Mouse (Mus musculus) liver, embryonic 14.5 days (tissue): ENCODE measurements around the gene Dcdc2a. TPM values are rescaled to one million over a fixed set of nuclear protein-coding genes. Genes with fewer than 3 reads are reported as not detected.

Source experiments
- ATAC-seq: fragments of 200-750 bp; cut with Nextera tagmentation; 2 replicates; pipeline ENCODE4 v1.8.0; 2017; ENCODE audit warnings: moderate number of reproducible peaks, mild to moderate bottlenecking, moderate library complexity; ENCODE audit not compliant: insufficient read depth
- DNase-seq, 3 experiments: peaks; one replicate each; pipeline ENCODE4 v3.0.0-alpha.2; 2012 to 2013; ENCODE audit warnings: low read depth in 3 of 3, low spot score in 3 of 3
- H3K27ac ChIP-seq: fragments of 300-500 bp; sonication (generic); 2 replicates; pipeline ENCODE4 v1.5.1; 2014; ENCODE audit warnings: moderate library complexity, mild to moderate bottlenecking, control low read depth, inconsistent platforms
- H3K27me3 ChIP-seq: fragments of 300-500 bp; sonication (generic); 2 replicates; pipeline ENCODE4 v1.6.1; 2014; ENCODE audit warnings: mild to moderate bottlenecking, low read length, moderate library complexity; ENCODE audit not compliant: control insufficient read depth, insufficient read depth
- H3K36me3 ChIP-seq: fragments of 300-500 bp; sonication (generic); replicated peaks from 2 replicates; pipeline ENCODE4 v1.6.1; 2014; ENCODE audit warnings: low read depth; ENCODE audit not compliant: control insufficient read depth, insufficient read depth
- H3K4me1 ChIP-seq, 2 experiments: fragments of 200-500 bp in 1 of 2; fragments of 300-500 bp in 1 of 2; sonication (generic) in 1 of 2; replicated peaks; 2 replicates each; pipeline ENCODE4 v1.6.1; 2012 to 2014; ENCODE audit warnings: antibody characterized with exemption in 1 of 2, inconsistent platforms in 1 of 2, low read length in 1 of 2; ENCODE audit not compliant: control insufficient read depth in 2 of 2, insufficient read depth in 2 of 2
- H3K4me2 ChIP-seq: fragments of 300-500 bp; sonication (generic); 2 replicates; pipeline ENCODE4 v1.6.1; 2014; ENCODE audit warnings: low read depth, mild to moderate bottlenecking, control low read depth, moderate library complexity
- H3K4me3 ChIP-seq, 2 experiments: fragments of 200-500 bp in 1 of 2; fragments of 300-500 bp in 1 of 2; sonication (generic) in 1 of 2; 2 replicates each; pipeline ENCODE4 v1.5.1; 2012 to 2014; ENCODE audit warnings: low read depth in 2 of 2, low read length in 2 of 2, mild to moderate bottlenecking in 2 of 2, control low read depth in 1 of 2, inconsistent platforms in 1 of 2, moderate library complexity in 1 of 2; ENCODE audit not compliant: insufficient read depth in 1 of 2
- H3K9ac ChIP-seq: fragments of 300-500 bp; sonication (generic); replicated peaks from 2 replicates; pipeline ENCODE4 v1.6.1; 2014; ENCODE audit warnings: mild to moderate bottlenecking, control low read depth, moderate library complexity
- H3K9me3 ChIP-seq: fragments of 300-500 bp; sonication (generic); 2 replicates; pipeline ENCODE4 v1.6.1; 2016; ENCODE audit warnings: low read length, mixed read lengths; ENCODE audit not compliant: control insufficient read depth
- CTCF ChIP-seq: IDR thresholded peaks from 2 replicates; pipeline ENCODE4 v1.5.1; 2016; ENCODE audit warnings: antibody characterized with exemption, low read depth, control low read depth
- EP300 ChIP-seq: IDR thresholded peaks from 2 replicates; pipeline ENCODE4 v1.6.1; 2016; ENCODE audit warnings: antibody characterized with exemption, low read depth
- WGBS: fragments of 180-500 bp; shearing (Covaris S2); extraction: QIAGEN DNeasy Blood & Tissue Kit; methylation state at CpG from one replicate; pipeline ENCODE4 v1.1.7; 2014; ENCODE audit not compliant: insufficient replicate concordance; 5-methylcytosine and 5-hydroxymethylcytosine counted together
- polyA plus RNA-seq, 2 experiments: library from polyadenylated mRNA; depleted of rRNA in 1 of 2; stranded (reverse) in 1 of 2; unstranded in 1 of 2; fragments of >200 nt; fragmentation: Nextera tagmentation in 1 of 2; extraction: Ambion mirVana in 1 of 2; gene quantifications; 2 replicates each; pipeline versions ENCODE4 v1.2.1 to v1.2.3; 2012 to 2014

Dcdc2a gene
- polyA plus RNA-seq, 2 experiments = 0.08 to 0.27 TPM

DNA sequence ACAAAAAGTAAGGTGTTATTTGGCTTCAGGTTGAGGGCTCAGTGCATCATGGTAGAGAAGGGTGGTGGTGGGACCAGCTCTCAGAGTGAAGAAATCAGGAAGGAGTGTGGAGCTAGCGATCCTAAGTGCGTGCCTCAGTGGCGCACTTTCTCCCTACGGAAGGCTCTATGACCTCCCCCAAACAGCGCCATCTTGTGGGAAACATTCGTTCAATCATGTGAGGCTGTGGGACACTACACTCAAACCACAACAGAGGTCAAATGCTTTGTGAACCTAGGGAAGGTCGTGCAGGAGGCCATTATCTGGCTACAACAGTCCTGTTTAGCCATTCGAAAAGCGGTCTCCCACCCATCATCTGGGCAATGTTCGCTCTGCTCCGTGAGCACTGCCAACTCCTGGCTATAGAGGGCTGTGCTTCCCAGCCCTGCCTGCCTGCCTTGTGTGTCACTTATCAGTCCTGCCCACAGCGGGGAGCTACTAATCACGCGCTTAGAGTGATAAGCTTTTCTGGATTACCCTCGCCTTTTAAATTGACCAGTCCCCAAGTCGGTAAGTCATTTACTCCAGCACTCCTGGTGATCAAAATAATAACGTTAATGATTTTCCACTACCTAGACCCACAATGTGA is 94.5 kb downstream of the Dcdc2a start:
- H3K4me2 ChIP-seq = no peak overlapping the region
- H3K27ac ChIP-seq = no peak overlapping the region
- ATAC-seq = no peak
- no peak overlapping the region for H3K9ac ChIP-seq
- no peaks in the 10 kb centered on the region for H3K4me1 ChIP-seq
- no peaks in the 10 kb centered on the region for H3K36me3 ChIP-seq
- no peaks in the 10 kb centered on the region; the same call in 1 of the 2 replicates for H3K27me3 ChIP-seq
- DNase-seq = no peak
- H3K9me3 ChIP-seq = no peaks in the 10 kb centered on the region
- WGBS = 18% methylated on average over 17 of the region's 17 CpGs
- TF ChIP-seq EP300 (no peak), CTCF (peak; percentile 33; the same call in 1 of the 2 replicates)
- no peak overlapping the region for H3K4me3 ChIP-seq

- H3K4me1 ChIP-seq = no peaks in the 10 kb centered on the region
- no peaks in the 10 kb centered on the region for H3K9me3 ChIP-seq
- H3K36me3 ChIP-seq = no peaks in the 10 kb centered on the region
- WGBS = 46% methylated on average over 4 of the region's 4 CpGs
- no peaks in the 10 kb centered on the region; the same call in 1 of the 2 replicates for H3K27me3 ChIP-seq
- no peak overlapping the region for H3K4me2 ChIP-seq
- no peak for DNase-seq
- H3K27ac ChIP-seq = no peak overlapping the region
- no peak for ATAC-seq
- TF ChIP-seq EP300 (no peak), CTCF (no peak)
- H3K9ac ChIP-seq = no peak overlapping the region
- no peak overlapping the region for H3K4me3 ChIP-seq
Observed at GRCm38 (mm10) chr13:25150861-25151260, 95.1 kb downstream of the Dcdc2a start.

DNA sequence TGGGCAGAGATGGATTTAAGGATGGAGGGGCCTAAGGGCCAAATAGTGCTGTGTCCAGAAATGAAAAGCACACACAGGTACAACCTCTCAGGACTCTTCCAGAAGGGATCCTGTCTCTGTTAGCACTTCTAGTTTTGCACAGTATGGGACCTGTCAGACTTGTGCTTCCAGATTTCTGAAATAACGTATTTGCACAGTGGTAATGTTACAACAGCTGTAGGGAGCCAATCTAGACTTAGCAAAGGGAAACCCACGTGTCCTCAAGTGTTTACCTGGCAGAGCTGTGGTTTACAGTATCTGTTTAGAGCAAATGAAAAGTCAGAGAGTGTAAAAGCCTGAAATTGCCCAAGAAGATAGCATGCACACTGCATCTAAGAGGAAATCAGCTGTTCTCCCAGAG is 104.1 kb downstream of the Dcdc2a start:
- H3K4me2 ChIP-seq = no peak overlapping the region
- H3K9me3 ChIP-seq = no peaks in the 10 kb centered on the region
- H3K9ac ChIP-seq = no peak overlapping the region
- WGBS = 37% methylated on average over 2 of the region's 2 CpGs
- DNase-seq (no peak), ATAC-seq (no peak)
- no peaks in the 10 kb centered on the region for H3K4me1 ChIP-seq
- no peak overlapping the region for H3K27ac ChIP-seq
- no peak overlapping the region for H3K4me3 ChIP-seq
- H3K27me3 ChIP-seq = no peaks in the 10 kb centered on the region; the same call in 1 of the 2 replicates
- no peak for TF ChIP-seq EP300
- H3K36me3 ChIP-seq = no peaks in the 10 kb centered on the region

- no peak overlapping the region for H3K27ac ChIP-seq
- ATAC-seq = no peak
- H3K36me3 ChIP-seq = no peaks in the 10 kb centered on the region
- H3K9me3 ChIP-seq = no peaks in the 10 kb centered on the region
- TF ChIP-seq EP300 (no peak), CTCF (no peak)
- H3K4me3 ChIP-seq = no peak overlapping the region
- no peaks in the 10 kb centered on the region for H3K4me1 ChIP-seq
- no peak for DNase-seq
- H3K9ac ChIP-seq = no peak overlapping the region
- no peak overlapping the region for H3K4me2 ChIP-seq
- H3K27me3 ChIP-seq = no peaks in the 10 kb centered on the region
- WGBS = 44% methylated on average over 2 of the region's 2 CpGs
Observed at GRCm38 (mm10) chr13:25160804-25161203, 105.0 kb downstream of the Dcdc2a start.

DNA sequence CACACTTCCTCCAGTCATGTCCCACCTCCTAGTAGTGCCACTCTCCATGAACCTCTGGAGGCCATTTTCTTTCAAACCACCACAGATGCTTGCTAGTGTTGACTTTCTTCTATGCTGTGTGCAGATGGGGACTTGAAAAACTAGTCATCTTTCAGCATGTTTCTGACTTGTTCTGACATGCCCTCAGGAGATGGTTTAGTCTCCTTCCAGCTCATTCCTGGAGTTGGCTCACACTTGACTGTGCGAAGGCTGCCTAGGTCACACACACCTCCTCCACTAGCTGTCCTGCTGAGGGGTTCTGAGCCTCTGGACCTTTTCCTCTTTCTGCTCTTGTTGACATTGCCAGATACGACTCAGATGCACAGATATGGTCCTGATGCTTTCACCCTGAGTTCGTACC is 106.8 kb downstream of the Dcdc2a start:
- no peak overlapping the region for H3K4me3 ChIP-seq
- H3K4me1 ChIP-seq = no peaks in the 10 kb centered on the region
- DNase-seq (no peak), ATAC-seq (no peak)
- H3K9ac ChIP-seq = no peak overlapping the region
- no peak overlapping the region for H3K4me2 ChIP-seq
- H3K27me3 ChIP-seq = no peaks in the 10 kb centered on the region
- TF ChIP-seq EP300 = no peak
- TF ChIP-seq CTCF = no peak
- H3K27ac ChIP-seq = no peak overlapping the region
- no peaks in the 10 kb centered on the region for H3K36me3 ChIP-seq
- no peaks in the 10 kb centered on the region for H3K9me3 ChIP-seq
- WGBS = 63% methylated on average over 3 of the region's 3 CpGs
